In the genomic region with DNA sequence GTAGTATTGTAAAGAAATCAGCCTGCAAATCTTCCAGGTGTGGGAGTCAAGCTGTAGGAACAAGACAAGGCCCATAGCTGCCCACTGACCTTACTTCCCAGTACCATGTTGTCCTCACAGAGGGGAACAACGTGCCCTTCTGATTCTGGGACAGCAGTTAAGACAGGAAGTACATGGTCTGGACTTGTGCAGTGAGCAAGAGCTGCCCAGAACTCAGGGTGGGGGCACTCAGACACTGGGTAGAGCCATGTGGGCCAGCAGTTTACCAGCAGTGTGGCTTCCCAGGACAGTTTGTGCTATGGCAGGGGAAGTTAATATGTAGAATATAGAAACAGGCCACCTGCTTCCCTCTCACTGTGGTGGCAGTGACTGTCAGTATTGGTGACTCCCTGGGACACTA, we compare ENCODE assay signal across 24 mouse cellular contexts. TPM values are rescaled to one million over a fixed set of nuclear protein-coding genes. Genes with fewer than 3 reads are reported as not detected.
A peak's percentile ranks its signal among the peaks of the same experiment; 100 is the strongest.
DNase-seq lines count a peak whose midpoint lies in the region; ATAC-seq and TF ChIP-seq lines count a peak whose summit lies in the region.
"Had no signal": no experiment of that assay in that cellular context is flagged by ENCODE, and none has a peak within 500 bp of the region (broad histone marks: within the 10 kb centered on the region; RNA-seq: fewer than 3 reads in every experiment).

No protein-coding gene starts in this region.

- H3K79me2 ChIP-seq in macrophage (ENCODE audit: inconsistent target) = no peaks in the 10 kb centered on the region

- peak; percentile 74 for TF ChIP-seq EP300 in liver, postnatal 0 days (IDR thresholded peaks at IDR 0.05; ENCODE audit: low read depth)

- no peaks in the 10 kb centered on the region for H3K27me3 ChIP-seq in liver, postnatal 0 days (ENCODE audit: insufficient read depth, low read length)
- no peaks in the 10 kb centered on the region for H3K27me3 ChIP-seq in liver, embryonic 12.5 days (replicated peaks)
- H3K27me3 ChIP-seq in hindbrain, embryonic 13.5 days = no peaks in the 10 kb centered on the region
- H3K27me3 ChIP-seq in heart, embryonic 11.5 days (ENCODE audit: control insufficient read depth, insufficient read depth, low read length) = no peaks in the 10 kb centered on the region
- H3K27me3 ChIP-seq: CH12.LX; embryonic facial prominence, embryonic 15.5 days; hindbrain, embryonic 12.5 days; Patski had no signal

- peak; percentile 64 for ATAC-seq in liver, postnatal 0 days
- no peak for ATAC-seq in liver, embryonic 12.5 days
- no peak for ATAC-seq in hindbrain, embryonic 13.5 days (ENCODE audit: low FRiP score)
- ATAC-seq in heart, embryonic 11.5 days (replicated peaks; ENCODE audit: insufficient number of reproducible peaks, low FRiP score, low TSS enrichment) = no peak
- ATAC-seq: activated CD4-positive, CD25-positive, alpha-beta regulatory T cell, adult 4 months; forebrain, embryonic 14.5 days; Patski had no signal

- H3K36me3 ChIP-seq in liver, postnatal 0 days (replicated peaks; ENCODE audit: insufficient read depth, low read length) = peaks cover 26% of the 10 kb centered on the region
- peaks cover 93% of the 10 kb centered on the region for H3K36me3 ChIP-seq in liver, embryonic 12.5 days
- peaks cover 70% of the 10 kb centered on the region for H3K36me3 ChIP-seq in macrophage (ENCODE audit: inconsistent target)
- peaks cover 89% of the 10 kb centered on the region for H3K36me3 ChIP-seq in hindbrain, embryonic 13.5 days
- peaks cover 16% of the 10 kb centered on the region for H3K36me3 ChIP-seq in heart, embryonic 11.5 days (ENCODE audit: control insufficient read depth, insufficient read depth, low read length)

- H3K4me1 ChIP-seq in liver, postnatal 0 days (ENCODE audit: insufficient read depth) = no peaks in the 10 kb centered on the region
- no peaks in the 10 kb centered on the region for H3K4me1 ChIP-seq in liver, embryonic 12.5 days
- peaks cover 6% of the 10 kb centered on the region for H3K4me1 ChIP-seq in bone marrow, adult 2 months (ENCODE audit: control insufficient read depth, insufficient read depth, low read length)
- no peaks in the 10 kb centered on the region; the same call in 1 of the 2 replicates for H3K4me1 ChIP-seq in hindbrain, embryonic 13.5 days (replicated peaks)
- H3K4me1 ChIP-seq in heart, embryonic 11.5 days (ENCODE audit: control insufficient read depth, insufficient read depth, low read length) = no peaks in the 10 kb centered on the region
- H3K4me1 ChIP-seq: embryonic facial prominence, embryonic 15.5 days; forebrain, embryonic 10.5 days; hindbrain, embryonic 12.5 days had no signal

- 43% methylated on average over 1 of the region's 1 CpGs for WGBS in liver, postnatal 0 days (ENCODE audit: insufficient replicate concordance)
- WGBS in liver, embryonic 12.5 days (ENCODE audit: insufficient replicate concordance) = 57% methylated on average over 1 of the region's 1 CpGs
- WGBS in bone marrow, adult 2 months = 10% methylated on average over 1 of the region's 1 CpGs
- WGBS in macrophage (ENCODE audit: missing documents) = 0% methylated on average over 1 of the region's 1 CpGs
- WGBS in hindbrain, embryonic 13.5 days = 96% methylated on average over 1 of the region's 1 CpGs
- WGBS in heart, embryonic 11.5 days (ENCODE audit: insufficient replicate concordance) = 69% methylated on average over 1 of the region's 1 CpGs

- no peak overlapping the region for H3K4me3 ChIP-seq in liver, postnatal 0 days (ENCODE audit: low read depth, low read length)
- no peak overlapping the region for H3K4me3 ChIP-seq in liver, embryonic 12.5 days
- H3K4me3 ChIP-seq in bone marrow, adult 2 months (replicated peaks; ENCODE audit: control insufficient read depth, low read depth, low read length) = no peak overlapping the region
- H3K4me3 ChIP-seq in macrophage (ENCODE audit: inconsistent target) = no peak overlapping the region
- no peak overlapping the region for H3K4me3 ChIP-seq in hindbrain, embryonic 13.5 days
- H3K4me3 ChIP-seq in heart, embryonic 11.5 days (ENCODE audit: low read depth, low read length) = no peak overlapping the region
- H3K4me3 ChIP-seq: embryonic facial prominence, embryonic 15.5 days; erythroblast, embryonic 14.5 days; forebrain, embryonic 10.5 days; gastrocnemius, adult 2 months; hindbrain, embryonic 12.5 days had no signal

- TF ChIP-seq CTCF in liver, postnatal 0 days (IDR thresholded peaks at IDR 0.05; ENCODE audit: low read depth) = no peak
- no peak for TF ChIP-seq CTCF in bone marrow, adult 2 months (IDR thresholded peaks at IDR 0.05; ENCODE audit: control insufficient read depth, insufficient read depth, low read length)

- no peak overlapping the region for H3K9ac ChIP-seq in liver, postnatal 0 days (replicated peaks)
- H3K9ac ChIP-seq in liver, embryonic 12.5 days = no peak overlapping the region
- H3K9ac ChIP-seq in hindbrain, embryonic 13.5 days = no peak overlapping the region
- no peak overlapping the region for H3K9ac ChIP-seq in heart, embryonic 11.5 days (ENCODE audit: low read depth, low read length)
- H3K9ac ChIP-seq: embryonic facial prominence, embryonic 15.5 days; hindbrain, embryonic 12.5 days had no signal

- DNase-seq in liver, postnatal 0 days = no peak
- no peak for DNase-seq in kidney, postnatal 25 days
- DNase-seq: adrenal gland, postnatal 14 days; cerebellum, adult 2 months; cerebellum, postnatal 10 days; embryo, embryonic 11 days; gastrocnemius, adult 2 months; gastrocnemius, postnatal 25 days; heart, adult 11 months; heart, postnatal 10 days; heart, postnatal 4 days had no signal

- no peaks in the 10 kb centered on the region for H3K9me3 ChIP-seq in liver, postnatal 0 days (ENCODE audit: low read length)
- no peaks in the 10 kb centered on the region for H3K9me3 ChIP-seq in liver, embryonic 12.5 days (replicated peaks)
- H3K9me3 ChIP-seq in hindbrain, embryonic 13.5 days = no peaks in the 10 kb centered on the region
- H3K9me3 ChIP-seq in heart, embryonic 11.5 days (replicated peaks; ENCODE audit: control insufficient read depth, low read length) = no peaks in the 10 kb centered on the region
- H3K9me3 ChIP-seq: embryonic facial prominence, embryonic 15.5 days; forebrain, embryonic 10.5 days; hindbrain, embryonic 12.5 days had no signal

- H3K4me2 ChIP-seq in liver, postnatal 0 days (ENCODE audit: low read depth, low read length) = no peak overlapping the region
- H3K4me2 ChIP-seq in liver, embryonic 12.5 days = no peak overlapping the region
- no peak overlapping the region for H3K4me2 ChIP-seq in hindbrain, embryonic 13.5 days
- no peak overlapping the region for H3K4me2 ChIP-seq in heart, embryonic 11.5 days
- H3K4me2 ChIP-seq: embryonic facial prominence, embryonic 15.5 days; hindbrain, embryonic 12.5 days had no signal

- no peak for TF ChIP-seq POLR2A in bone marrow, adult 2 months (IDR thresholded peaks at IDR 0.05; ENCODE audit: borderline replicate concordance, control insufficient read depth, low read depth, low read length)

- peak overlapping the region; percentile 69; the same call in 1 of the 2 replicates for H3K27ac ChIP-seq in liver, postnatal 0 days (ENCODE audit: low read depth)
- H3K27ac ChIP-seq in liver, embryonic 12.5 days = no peak overlapping the region
- peak overlapping the region; percentile 80 for H3K27ac ChIP-seq in bone marrow, adult 2 months (ENCODE audit: control insufficient read depth, insufficient read depth, low read depth, low read length, poor library complexity)
- H3K27ac ChIP-seq in macrophage = peak overlapping the region; percentile 10
- H3K27ac ChIP-seq in hindbrain, embryonic 13.5 days = no peak overlapping the region
- H3K27ac ChIP-seq in heart, embryonic 11.5 days (ENCODE audit: low read depth, low read length) = no peak overlapping the region
- H3K27ac ChIP-seq: embryonic facial prominence, embryonic 15.5 days; forebrain, embryonic 10.5 days; gastrocnemius, adult 2 months; hindbrain, embryonic 12.5 days had no signal

RNA-seq across cellular contexts. Expression of a gene that starts 38.4 kb away (rescaled TPM):
- 28.0 and 30.5 TPM in 2 replicates for polyA plus RNA-seq in liver, postnatal 0 days (2015; fragmentation: Nextera tagmentation; extraction: Ambion mirVana)
- 45.9 and 48.6 TPM in 2 replicates for polyA plus RNA-seq in liver, embryonic 12.5 days (2016; fragmentation: Nextera tagmentation; extraction: Ambion mirVana)
- 16.1 and 18.5 TPM in 2 replicates for polyA plus RNA-seq in bone marrow, adult 2 months (2011; ENCODE audit: insufficient read depth, insufficient read length, low replicate concordance, missing spikeins)
- total RNA-seq in macrophage (2018; cell fraction: chromatin; rRNA removed) = 10 to 100 TPM in 23 of 26 experiments, 1 to 10 TPM in 3; 8.6 to 56.3 (median 27.9) TPM
- 10 to 100 TPM; 21.2 to 43.4 (median 35.7) TPM for total RNA-seq in macrophage (2018; cell fraction: cytosol; rRNA removed)
- total RNA-seq in macrophage (2018; cell fraction: nucleus; rRNA removed) = 10 to 100 TPM in 25 of 26 experiments, 1 to 10 TPM in 1; 9.8 to 37.0 (median 20.1) TPM
- polyA plus RNA-seq in macrophage (2018) = 37.7 to 52.9 TPM (median 41.3 TPM) in 3 replicates
- 100 and 103 TPM in 2 replicates for polyA plus RNA-seq in hindbrain, embryonic 13.5 days (2015; fragmentation: Nextera tagmentation; extraction: Ambion mirVana)
- 63.7 and 66.4 TPM in 2 replicates for polyA plus RNA-seq in heart, embryonic 11.5 days (2014; fragmentation: Nextera tagmentation; extraction: Ambion mirVana)

Comparison
In these comparisons a context has a peak if more than half of its experiments do, and no peak if none do; other contexts are left out.
1. H3K27ac ChIP-seq: peak in liver, postnatal 0 days (single experiment), bone marrow, adult 2 months (single experiment) and macrophage (single experiment); none in liver, embryonic 12.5 days (single experiment), hindbrain, embryonic 13.5 days (single experiment) and heart, embryonic 11.5 days (single experiment).